Mouse (Mus musculus) liver, embryonic 14.5 days (tissue): ENCODE data around the gene Klhl11.

Experiments used
- CTCF ChIP-seq: IDR thresholded peaks from 2 replicates; pipeline ENCODE4 v1.5.1; 2016; ENCODE audit warnings: antibody characterized with exemption, low read depth, control low read depth
- EP300 ChIP-seq: IDR thresholded peaks from 2 replicates; pipeline ENCODE4 v1.6.1; 2016; ENCODE audit warnings: antibody characterized with exemption, low read depth

GRCm38 (mm10) chr11:100432002-100432401, 40.5 kb downstream of the Klhl11 start:
- TF ChIP-seq EP300 = no peak
- TF ChIP-seq CTCF = no peak
